Mouse (Mus musculus) liver, embryonic 14.5 days (tissue): Measurements from ENCODE around the gene Hmg20b. TPM values are rescaled to one million over a fixed set of nuclear protein-coding genes. Genes with fewer than 3 reads are reported as not detected.

Source experiments
- ATAC-seq: fragments of 200-750 bp; cut with Nextera tagmentation; 2 replicates; pipeline ENCODE4 v1.8.0; 2017; ENCODE audit warnings: moderate number of reproducible peaks, mild to moderate bottlenecking, moderate library complexity; ENCODE audit not compliant: insufficient read depth
- DNase-seq, 3 experiments: peaks; one replicate each; pipeline ENCODE4 v3.0.0-alpha.2; 2012 to 2013; ENCODE audit warnings: low read depth in 3 of 3, low spot score in 3 of 3
- H3K27ac ChIP-seq: fragments of 300-500 bp; sonication (generic); 2 replicates; pipeline ENCODE4 v1.5.1; 2014; ENCODE audit warnings: moderate library complexity, mild to moderate bottlenecking, control low read depth, inconsistent platforms
- H3K27me3 ChIP-seq: fragments of 300-500 bp; sonication (generic); 2 replicates; pipeline ENCODE4 v1.6.1; 2014; ENCODE audit warnings: mild to moderate bottlenecking, low read length, moderate library complexity; ENCODE audit not compliant: control insufficient read depth, insufficient read depth
- H3K36me3 ChIP-seq: fragments of 300-500 bp; sonication (generic); replicated peaks from 2 replicates; pipeline ENCODE4 v1.6.1; 2014; ENCODE audit warnings: low read depth; ENCODE audit not compliant: control insufficient read depth, insufficient read depth
- H3K4me1 ChIP-seq, 2 experiments: fragments of 200-500 bp in 1 of 2; fragments of 300-500 bp in 1 of 2; sonication (generic) in 1 of 2; replicated peaks; 2 replicates each; pipeline ENCODE4 v1.6.1; 2012 to 2014; ENCODE audit warnings: antibody characterized with exemption in 1 of 2, inconsistent platforms in 1 of 2, low read length in 1 of 2; ENCODE audit not compliant: control insufficient read depth in 2 of 2, insufficient read depth in 2 of 2
- H3K4me2 ChIP-seq: fragments of 300-500 bp; sonication (generic); 2 replicates; pipeline ENCODE4 v1.6.1; 2014; ENCODE audit warnings: low read depth, mild to moderate bottlenecking, control low read depth, moderate library complexity
- H3K4me3 ChIP-seq, 2 experiments: fragments of 200-500 bp in 1 of 2; fragments of 300-500 bp in 1 of 2; sonication (generic) in 1 of 2; 2 replicates each; pipeline ENCODE4 v1.5.1; 2012 to 2014; ENCODE audit warnings: low read depth in 2 of 2, low read length in 2 of 2, mild to moderate bottlenecking in 2 of 2, control low read depth in 1 of 2, inconsistent platforms in 1 of 2, moderate library complexity in 1 of 2; ENCODE audit not compliant: insufficient read depth in 1 of 2
- H3K9ac ChIP-seq: fragments of 300-500 bp; sonication (generic); replicated peaks from 2 replicates; pipeline ENCODE4 v1.6.1; 2014; ENCODE audit warnings: mild to moderate bottlenecking, control low read depth, moderate library complexity
- H3K9me3 ChIP-seq: fragments of 300-500 bp; sonication (generic); 2 replicates; pipeline ENCODE4 v1.6.1; 2016; ENCODE audit warnings: low read length, mixed read lengths; ENCODE audit not compliant: control insufficient read depth
- CTCF ChIP-seq: IDR thresholded peaks from 2 replicates; pipeline ENCODE4 v1.5.1; 2016; ENCODE audit warnings: antibody characterized with exemption, low read depth, control low read depth
- EP300 ChIP-seq: IDR thresholded peaks from 2 replicates; pipeline ENCODE4 v1.6.1; 2016; ENCODE audit warnings: antibody characterized with exemption, low read depth
- WGBS: fragments of 180-500 bp; shearing (Covaris S2); extraction: QIAGEN DNeasy Blood & Tissue Kit; methylation state at CpG from one replicate; pipeline ENCODE4 v1.1.7; 2014; ENCODE audit not compliant: insufficient replicate concordance; 5-methylcytosine and 5-hydroxymethylcytosine counted together
- polyA plus RNA-seq, 2 experiments: library from polyadenylated mRNA; depleted of rRNA in 1 of 2; stranded (reverse) in 1 of 2; unstranded in 1 of 2; fragments of >200 nt; fragmentation: Nextera tagmentation in 1 of 2; extraction: Ambion mirVana in 1 of 2; gene quantifications; 2 replicates each; pipeline versions ENCODE4 v1.2.1 to v1.2.3; 2012 to 2014

Hmg20b gene
- polyA plus RNA-seq, 2 experiments = 20.3 to 24.9 TPM

DNA sequence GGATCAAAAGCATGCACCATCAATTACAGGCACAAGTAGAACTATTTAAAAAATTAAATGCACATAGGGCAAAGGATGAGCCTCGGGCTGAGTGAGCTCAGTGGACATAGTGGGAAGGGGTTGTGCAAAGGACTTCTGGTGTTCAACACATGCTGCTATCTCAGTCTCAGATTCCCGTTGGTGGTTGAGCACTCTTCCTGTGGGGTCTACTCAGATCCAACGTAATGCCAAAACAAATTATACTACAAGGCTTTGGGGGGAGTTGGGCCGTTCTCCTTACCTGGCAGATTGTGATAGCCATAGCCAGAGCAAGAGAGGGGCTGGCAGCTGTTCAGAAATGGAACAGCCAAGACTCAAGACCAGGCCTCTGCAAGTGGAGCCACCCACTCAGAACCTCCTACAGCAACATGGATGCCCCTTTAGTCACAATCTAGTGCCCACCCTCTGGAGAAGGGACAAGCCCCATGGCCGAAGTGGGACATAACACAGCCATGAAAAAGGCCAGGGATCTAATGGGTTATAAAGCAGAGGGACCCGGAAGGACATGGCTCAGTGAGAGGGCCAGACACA lies 29.6 kb upstream of the Hmg20b start:
- H3K4me3 ChIP-seq = no peak overlapping the region; a peak in 1 of 4 replicates
- ATAC-seq = no peak

DNA sequence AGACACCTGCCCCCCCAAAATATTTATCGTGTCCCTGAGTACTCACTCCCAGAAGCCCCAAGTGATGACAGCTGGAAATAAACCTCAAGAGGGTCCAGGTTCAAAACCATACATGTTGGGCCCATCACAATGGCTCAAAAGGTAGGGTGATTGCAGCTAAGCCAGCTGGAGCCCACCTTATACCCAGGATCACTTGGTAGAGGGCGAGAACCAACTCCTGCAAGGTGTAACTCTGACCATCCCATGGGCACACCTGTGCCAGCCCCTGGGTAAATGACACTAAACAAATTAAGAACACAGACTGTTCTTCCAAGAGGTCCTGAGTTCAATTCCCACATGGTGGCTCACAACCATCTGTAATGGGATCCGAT lies 28.9 kb upstream of the Hmg20b start:
- DNase-seq = no peak
- Histone ChIP-seq H3K9me3 (no peaks in the 10 kb centered on the region), H3K4me3 (peak overlapping the region; percentile 71 to 76), H3K27me3 (no peaks in the 10 kb centered on the region), H3K4me1 (peaks cover 57 to 60% of the 10 kb centered on the region in 2 experiments), H3K36me3 (peaks cover 28% of the 10 kb centered on the region), H3K4me2 (peak overlapping the region; percentile 96), H3K27ac (peak overlapping the region; percentile 97), H3K9ac (peak overlapping the region; percentile 95)
- WGBS = 54% methylated on average over 3 of the region's 3 CpGs
- TF ChIP-seq EP300 = no peak
- TF ChIP-seq CTCF = no peak
- ATAC-seq = no peak

More for the DNA sequence above, 29.6 kb upstream of the Hmg20b start:
- Histone ChIP-seq H3K27me3 (no peaks in the 10 kb centered on the region), H3K4me2 (peak overlapping the region; percentile 96), H3K4me1 (peaks cover 58 to 60% of the 10 kb centered on the region in 2 experiments), H3K9me3 (no peaks in the 10 kb centered on the region), H3K36me3 (peaks cover 20% of the 10 kb centered on the region), H3K9ac (peak overlapping the region; percentile 95), H3K27ac (peak overlapping the region; percentile 97)
- WGBS = 44% methylated on average over 6 of the region's 6 CpGs
- DNase-seq = no peak
- TF ChIP-seq EP300 (no peak), CTCF (no peak)

DNA sequence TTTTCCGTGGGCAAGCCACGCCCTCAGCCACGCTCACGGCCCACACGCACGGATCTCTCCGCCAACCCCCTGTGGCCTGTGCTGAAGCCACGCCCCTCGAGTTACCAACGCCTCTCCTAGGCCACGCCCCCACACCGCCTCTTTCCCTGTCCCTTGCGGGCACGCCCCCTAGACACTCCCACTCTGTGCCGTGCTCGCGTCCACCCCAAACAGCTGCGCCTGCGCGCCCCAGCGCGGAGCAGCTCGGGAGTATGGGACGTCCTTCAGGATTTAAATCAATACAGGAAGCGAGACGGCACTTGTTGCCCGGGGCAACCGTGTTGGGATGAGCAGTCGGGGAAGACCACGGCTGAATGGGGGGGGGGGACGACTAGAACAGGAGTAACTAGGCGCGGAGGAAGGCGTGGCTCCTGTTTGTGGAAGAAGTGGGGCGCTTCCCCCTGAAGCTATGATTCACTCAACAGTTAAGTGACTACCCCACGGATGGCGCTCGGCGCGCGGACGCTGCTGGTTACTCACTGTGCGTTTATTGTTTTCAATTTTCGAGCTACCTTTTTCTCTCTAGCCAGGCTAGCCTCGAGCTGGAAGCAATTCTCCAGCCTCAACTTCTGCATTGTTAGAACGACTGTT lies 28.4 kb upstream of the Hmg20b start:
- H3K36me3 ChIP-seq = peaks cover 33% of the 10 kb centered on the region
- DNase-seq = peak; percentile 100
- no peaks in the 10 kb centered on the region for H3K9me3 ChIP-seq
- H3K27me3 ChIP-seq = no peaks in the 10 kb centered on the region
- ATAC-seq = peak; percentile 83
- WGBS = under 1% methylated on average over 43 of the region's 46 CpGs
- peaks cover 56 to 60% of the 10 kb centered on the region in 2 experiments for H3K4me1 ChIP-seq
- H3K27ac ChIP-seq = peak overlapping the region; percentile 97
- peak overlapping the region; percentile 96 for H3K4me2 ChIP-seq
- TF ChIP-seq EP300 (no peak), CTCF (peak; percentile 22)
- H3K9ac ChIP-seq = peak overlapping the region; percentile 95
- peak overlapping the region; percentile 71 to 96 for H3K4me3 ChIP-seq

DNA sequence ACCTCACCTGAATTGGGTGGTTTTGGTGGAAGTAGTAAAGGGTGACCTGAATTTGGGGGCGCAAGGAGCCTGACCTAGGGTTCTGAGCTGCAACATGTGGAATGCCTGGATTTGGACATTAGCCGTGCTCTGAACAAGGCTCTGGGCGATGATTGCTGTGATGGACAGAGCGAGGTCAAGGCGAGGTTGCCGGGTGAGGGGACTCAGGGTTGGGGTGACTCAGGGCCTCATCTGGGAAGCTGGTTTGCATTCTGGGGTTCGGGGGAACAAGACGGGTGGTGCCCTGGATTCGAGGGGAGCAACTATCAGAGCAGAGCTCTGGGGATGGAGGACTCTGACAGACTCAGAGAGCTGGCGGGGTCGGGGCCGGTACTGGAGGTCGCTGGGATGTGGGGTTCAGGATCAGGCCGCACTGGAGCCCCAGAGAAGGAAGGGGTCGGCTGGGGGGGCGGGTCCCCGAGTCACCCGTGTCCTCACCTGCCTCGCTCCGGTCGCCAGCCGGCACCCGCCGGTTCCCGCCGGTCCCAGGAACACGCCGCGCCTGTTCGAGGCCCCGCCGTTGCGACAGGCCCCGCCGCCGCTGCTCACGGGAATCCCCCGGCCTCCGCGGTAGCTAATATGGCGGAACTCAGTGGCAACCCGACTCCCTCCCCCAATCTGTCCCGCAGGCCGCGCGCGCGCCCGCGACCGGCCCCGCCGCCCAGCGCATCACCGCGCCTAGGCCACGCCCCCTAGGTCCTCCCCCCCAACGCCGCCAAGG lies 27.7 kb upstream of the Hmg20b start, which contains the start of gene Fzr1:
TSS of gene Fzr1 (minus strand) at position 724 of the 760 bp plus-strand sequence.
- H3K4me3 ChIP-seq = peak within 1 kb of the TSS; percentile 78 to 96
- H3K27ac ChIP-seq = peak within 1 kb of the TSS; percentile 97
- TF ChIP-seq EP300 (no peak), CTCF (no peak)
- peak within 1 kb of the TSS; percentile 97 for H3K4me2 ChIP-seq
- peak within 1 kb of the TSS; percentile 99 for H3K9ac ChIP-seq
- peaks cover 53 to 57% of the 10 kb centered on the region in 2 experiments for H3K4me1 ChIP-seq
- ATAC-seq = peak; percentile 0; the same call in 1 of the 2 replicates
- H3K36me3 ChIP-seq = peaks cover 40% of the 10 kb centered on the region
- no peaks in the 10 kb centered on the region for H3K9me3 ChIP-seq
- no peaks in the 10 kb centered on the region for H3K27me3 ChIP-seq
- under 1% methylated on average over 56 of the region's 59 CpGs for WGBS
- DNase-seq = no peak

DNA sequence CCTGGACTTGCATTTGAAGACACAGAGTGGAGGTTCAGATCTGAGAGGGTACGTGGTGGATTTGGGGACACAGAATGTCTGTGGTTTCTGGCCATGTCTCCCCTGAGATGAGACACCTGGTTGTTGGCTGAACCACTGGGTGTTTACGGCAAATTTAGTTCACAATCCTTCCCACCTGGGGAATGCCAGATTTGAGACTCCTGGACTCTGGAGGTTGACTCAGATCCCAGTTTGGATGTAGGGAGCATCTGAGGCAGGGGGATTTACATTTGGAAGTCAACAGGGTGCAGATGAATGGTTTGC lies 27.0 kb upstream of the Hmg20b start:
- H3K27ac ChIP-seq = peak overlapping the region; percentile 94
- H3K9ac ChIP-seq = peak overlapping the region; percentile 99
- H3K4me2 ChIP-seq = peak overlapping the region; percentile 97
- 42% methylated on average over 2 of the region's 2 CpGs for WGBS
- H3K4me1 ChIP-seq = peaks cover 47 to 51% of the 10 kb centered on the region in 2 experiments
- H3K36me3 ChIP-seq = peaks cover 46% of the 10 kb centered on the region
- TF ChIP-seq EP300 = no peak
- TF ChIP-seq CTCF = no peak
- no peak for DNase-seq
- H3K9me3 ChIP-seq = no peaks in the 10 kb centered on the region
- no peaks in the 10 kb centered on the region for H3K27me3 ChIP-seq
- peak overlapping the region; percentile 78 to 96 for H3K4me3 ChIP-seq
- no peak for ATAC-seq
